In the genomic region with DNA sequence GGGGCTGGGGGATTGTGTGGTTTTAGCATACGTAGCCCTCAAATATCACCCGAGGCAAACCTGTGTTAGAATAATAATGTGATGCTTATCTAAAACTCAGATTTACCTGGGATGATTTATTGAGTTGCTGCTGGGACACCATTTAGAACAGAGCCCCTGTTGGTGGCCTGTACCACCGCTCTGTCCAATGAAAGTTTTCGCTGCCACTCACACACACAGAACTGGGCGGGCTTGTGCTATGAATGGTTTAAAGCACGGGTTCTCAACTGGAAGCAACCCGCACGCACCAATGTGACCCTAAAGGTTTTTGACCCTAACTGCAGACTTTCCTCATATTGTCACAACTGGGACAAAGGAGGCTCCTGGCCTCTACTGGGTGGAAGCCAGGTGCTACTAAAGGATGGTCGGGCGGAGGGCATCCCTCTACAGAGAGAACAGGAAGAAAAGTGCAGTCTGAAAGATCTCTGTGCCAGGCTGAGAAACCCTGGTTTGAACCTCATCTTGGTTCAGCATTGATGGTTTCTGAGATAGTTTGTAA, we compare ENCODE assay signal across 1 mouse cellular context.
TF ChIP-seq lines count a peak whose summit lies in the region.

No protein-coding gene starts in this region.

TF ChIP-seq in myocyte, 11 proteins besides CTCF, POLR2A, EP300 and RAD21:
- TF ChIP-seq TCF12 (IDR thresholded peaks at IDR 0.05; ENCODE audit: insufficient read depth, poor library complexity, severe bottlenecking) (no peak), SRF (IDR thresholded peaks at IDR 0.05; ENCODE audit: control insufficient read depth, insufficient read length, low read depth) (no peak), REST (IDR thresholded peaks at IDR 0.05; ENCODE audit: insufficient read depth, insufficient read length) (no peak), MYOD1 (IDR thresholded peaks at IDR 0.05; ENCODE audit: control insufficient read depth in 1 of 3, insufficient read length in 2 of 3, low read depth in 2 of 3) (no peak), USF1 (IDR thresholded peaks at IDR 0.05; ENCODE audit: low read depth) (no peak), POLR2AphosphoS2 (IDR thresholded peaks at IDR 0.05; ENCODE audit: insufficient read length, low read depth) (no peak)
